Mouse (Mus musculus): Measurements from ENCODE around the gene Lrrc58. TPM values are rescaled to one million over a fixed set of nuclear protein-coding genes. Genes with fewer than 3 reads are reported as not detected.

Gene Lrrc58
- total RNA-seq, 2 experiments from 2014 or later: 5.6 to 7.9 TPM

GRCm38 (mm10) chr16:37868506-37869469 is 599 bp downstream of the Lrrc58 start:
- ATAC-seq (replicated peaks; ENCODE audit: low FRiP score, poor library complexity, severe bottlenecking): no peak

- ATAC-seq (replicated peaks; ENCODE audit: low FRiP score, poor library complexity, severe bottlenecking): no peak
Measured at GRCm38 (mm10) chr16:37869470-37870231, 1.5 kb downstream of the Lrrc58 start.

DNA sequence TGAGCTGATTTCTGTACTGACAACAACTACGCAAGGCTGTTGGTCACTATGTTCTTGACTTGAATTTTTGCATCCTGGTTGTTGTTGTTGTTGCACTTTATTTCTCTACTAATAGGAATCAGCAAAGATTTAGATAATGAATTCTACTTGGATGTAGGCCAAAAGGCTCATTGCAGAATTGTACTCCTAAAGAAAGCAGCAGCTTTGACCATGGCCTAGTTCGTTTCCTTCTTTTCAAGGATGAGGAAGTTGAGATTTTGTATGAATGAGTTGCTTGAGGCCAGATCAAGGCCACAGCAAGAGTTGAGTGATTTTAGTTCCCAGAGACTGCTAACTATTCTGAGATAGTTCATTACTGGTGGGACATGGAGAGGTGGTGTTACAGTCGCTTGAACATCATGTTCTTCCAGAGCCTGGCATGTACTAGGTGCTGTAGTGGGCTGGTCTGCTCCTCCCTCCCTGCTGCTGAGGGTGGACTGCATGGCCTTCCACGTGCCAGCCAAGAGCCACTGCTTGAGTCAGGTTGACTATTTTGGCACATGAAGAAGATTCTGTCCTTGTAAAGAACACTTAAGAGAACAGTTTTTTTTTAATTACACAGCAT is 3.0 kb downstream of the Lrrc58 start:
- ATAC-seq (replicated peaks; ENCODE audit: low FRiP score, poor library complexity, severe bottlenecking): no peak

GRCm38 (mm10) chr16:37874501-37875235 is 6.5 kb downstream of the Lrrc58 start:
- no peak for ATAC-seq (replicated peaks; ENCODE audit: low FRiP score, poor library complexity, severe bottlenecking)

DNA sequence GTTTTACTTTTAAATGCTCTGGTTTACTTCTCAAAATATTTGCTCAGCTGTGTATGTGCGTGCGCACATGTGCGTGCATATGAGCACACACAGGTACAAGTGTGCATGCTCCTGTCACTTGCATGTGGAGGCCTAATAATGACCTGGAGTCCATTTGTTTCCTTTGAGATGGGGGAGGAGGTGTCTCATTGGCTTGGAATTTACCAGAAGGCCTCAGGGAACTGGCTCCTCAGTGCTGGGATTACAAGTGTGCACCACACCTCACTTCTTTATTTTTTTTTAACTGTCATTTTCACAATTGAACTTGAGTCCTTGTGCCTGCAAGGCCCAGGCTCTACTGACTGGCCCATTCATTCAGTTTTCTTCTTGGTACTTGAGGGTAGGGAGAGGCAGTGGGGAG is 9.2 kb downstream of the Lrrc58 start:
- no peak for ATAC-seq (replicated peaks; ENCODE audit: low FRiP score, poor library complexity, severe bottlenecking)

- no peak for ATAC-seq (replicated peaks; ENCODE audit: low FRiP score, poor library complexity, severe bottlenecking)
Measured at GRCm38 (mm10) chr16:37878951-37879505, 10.8 kb downstream of the Lrrc58 start.

- ATAC-seq (replicated peaks; ENCODE audit: low FRiP score, poor library complexity, severe bottlenecking): no peak
Measured at GRCm38 (mm10) chr16:37879750-37880419, 11.7 kb downstream of the Lrrc58 start.

- ATAC-seq (replicated peaks; ENCODE audit: low FRiP score, poor library complexity, severe bottlenecking): no peak
Measured at GRCm38 (mm10) chr16:37881168-37881567, 13.0 kb downstream of the Lrrc58 start.

DNA sequence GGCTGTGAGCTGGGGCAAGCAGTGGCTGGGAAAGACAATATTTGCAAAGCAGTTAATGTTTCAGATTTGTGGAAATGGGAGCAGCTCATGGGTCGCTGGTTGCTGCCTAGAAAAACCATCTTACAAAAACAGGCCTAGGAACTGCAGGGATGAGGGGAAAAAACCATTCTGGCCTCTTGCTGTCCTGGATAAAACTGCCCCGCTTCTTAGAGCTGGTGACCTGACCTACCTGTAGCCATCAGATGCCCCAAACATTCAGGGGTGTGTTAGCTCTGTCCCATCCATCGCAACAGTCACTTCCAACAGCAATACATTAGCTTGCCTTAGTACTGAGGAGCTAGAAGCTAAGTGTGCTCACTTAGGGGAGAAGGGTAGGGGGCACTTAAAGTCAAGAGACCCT is 20.8 kb downstream of the Lrrc58 start:
- ATAC-seq (replicated peaks; ENCODE audit: low FRiP score, poor library complexity, severe bottlenecking): no peak

GRCm38 (mm10) chr16:37892667-37893066 is 24.5 kb downstream of the Lrrc58 start:
- ATAC-seq (replicated peaks; ENCODE audit: low FRiP score, poor library complexity, severe bottlenecking): no peak

GRCm38 (mm10) chr16:37893381-37893780 is 25.2 kb downstream of the Lrrc58 start:
- ATAC-seq (replicated peaks; ENCODE audit: low FRiP score, poor library complexity, severe bottlenecking): no peak

DNA sequence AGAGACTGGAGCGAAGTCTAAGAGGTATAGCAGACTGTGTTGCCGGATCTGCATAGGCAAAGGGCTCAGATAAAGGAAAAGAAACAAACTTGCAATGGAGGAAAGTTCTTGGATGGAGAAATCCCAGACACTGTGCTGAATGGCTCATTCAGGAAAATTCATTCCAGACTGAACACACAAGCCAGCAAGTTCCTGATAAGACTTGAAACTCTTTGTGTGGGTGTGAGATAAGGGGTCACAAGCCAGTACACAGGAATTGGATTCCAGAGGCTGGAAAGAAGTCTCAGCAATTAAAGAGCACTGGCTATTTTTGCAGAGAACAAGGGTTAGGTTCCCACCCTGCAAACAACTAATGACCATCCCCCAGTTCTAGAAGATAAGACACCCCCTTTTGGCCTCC is 25.8 kb downstream of the Lrrc58 start:
- no peak for ATAC-seq (replicated peaks; ENCODE audit: low FRiP score, poor library complexity, severe bottlenecking)

- ATAC-seq (replicated peaks; ENCODE audit: low FRiP score, poor library complexity, severe bottlenecking): no peak
Measured at GRCm38 (mm10) chr16:37898790-37899189, 30.6 kb downstream of the Lrrc58 start.

DNA sequence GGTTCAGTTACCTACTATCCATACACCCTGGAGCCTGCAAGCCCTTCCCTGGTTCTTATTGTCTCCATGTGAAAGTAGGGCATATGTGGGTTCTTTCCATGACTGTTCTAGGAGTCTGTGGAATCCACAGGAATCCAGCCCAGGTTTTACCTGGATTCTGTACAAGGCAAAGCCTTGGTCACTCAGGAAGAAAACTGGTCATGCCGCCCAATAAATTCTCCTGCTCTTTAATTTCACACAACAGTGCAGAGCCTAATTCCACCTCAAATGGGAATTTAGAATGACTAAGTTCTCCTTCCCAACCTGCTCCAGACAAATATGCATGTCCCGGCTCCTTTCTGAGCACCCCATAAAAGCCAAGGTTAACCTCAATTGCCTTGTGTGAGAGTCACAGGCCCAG is 31.2 kb downstream of the Lrrc58 start:
- no peak for ATAC-seq (replicated peaks; ENCODE audit: low FRiP score, poor library complexity, severe bottlenecking)

DNA sequence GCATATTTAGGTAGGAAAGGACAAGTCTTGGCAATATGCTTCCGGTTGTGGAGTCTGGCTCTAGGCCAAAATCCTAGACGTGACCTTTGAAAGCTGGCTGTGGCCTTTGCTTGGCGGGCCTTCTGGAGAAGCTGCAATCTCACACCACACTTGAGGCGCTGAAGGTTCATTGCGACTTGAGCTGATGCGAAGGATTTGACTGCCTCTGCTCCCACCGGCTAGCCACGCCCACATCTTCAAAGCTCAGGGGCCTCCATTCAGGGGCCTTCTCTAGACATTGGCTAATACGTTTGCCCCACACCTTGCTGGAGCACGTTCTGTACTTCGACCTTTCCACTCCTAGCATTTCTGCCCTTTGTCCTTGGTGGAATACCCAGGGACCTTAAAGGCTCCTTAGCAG is 33.1 kb downstream of the Lrrc58 start:
- ATAC-seq (replicated peaks; ENCODE audit: low FRiP score, poor library complexity, severe bottlenecking): no peak

GRCm38 (mm10) chr16:37906456-37906855 is 38.3 kb downstream of the Lrrc58 start:
- ATAC-seq (replicated peaks; ENCODE audit: low FRiP score, poor library complexity, severe bottlenecking): no peak

GRCm38 (mm10) chr16:37911086-37911485 is 42.9 kb downstream of the Lrrc58 start:
- ATAC-seq (replicated peaks; ENCODE audit: low FRiP score, poor library complexity, severe bottlenecking): no peak

DNA sequence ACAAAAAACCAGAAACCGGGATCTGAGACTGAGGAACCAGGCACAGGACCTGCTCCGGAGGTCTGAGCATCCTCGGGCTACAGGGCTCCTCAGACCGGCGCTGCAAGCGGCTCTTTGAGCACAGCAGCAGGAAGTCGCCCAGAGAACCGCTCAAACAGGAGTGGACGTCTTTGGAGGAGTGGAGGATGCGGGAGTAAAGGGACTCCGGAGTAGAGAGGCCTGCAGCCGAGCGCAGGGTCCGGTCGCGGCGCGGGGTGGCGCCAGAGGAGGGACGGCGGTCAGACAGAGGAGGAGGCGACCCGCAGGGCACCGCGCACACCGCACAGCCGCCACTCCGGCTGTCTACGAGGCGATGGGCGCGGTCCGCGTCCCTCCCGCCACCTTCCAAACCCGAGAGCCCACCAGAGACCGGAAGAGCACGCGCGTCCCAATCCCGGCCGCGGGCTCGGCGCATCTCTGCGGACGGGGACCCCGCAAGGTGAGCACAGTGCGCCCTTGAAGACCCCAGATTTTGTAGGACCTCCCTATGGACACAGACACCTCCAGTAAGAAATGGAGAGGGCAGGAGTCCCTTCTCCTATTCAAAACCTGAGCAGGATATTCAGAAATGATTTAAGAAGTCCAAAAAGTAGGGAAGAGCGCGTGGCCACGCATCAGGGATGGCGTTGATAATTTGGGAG is 48.1 kb downstream of the Lrrc58 start, which contains the start of gene Gpr156:
TSS of gene Gpr156 (plus strand) at position 359 of the 680 bp plus-strand sequence.
- no peak for ATAC-seq (replicated peaks; ENCODE audit: low FRiP score, poor library complexity, severe bottlenecking)
